Mouse (Mus musculus) cerebellum, adult 2 months (tissue): ENCODE results near the gene Hectd2. TPM values are rescaled to one million over a fixed set of nuclear protein-coding genes. Genes with fewer than 3 reads are reported as not detected.

Experiments
- DNase-seq, 2 experiments: peaks; one replicate each; pipeline ENCODE4 v3.0.0; 2021
- H3K27ac ChIP-seq: fragments of 200-500 bp; 2 replicates; pipeline ENCODE4 v1.5.1; 2012; ENCODE audit warnings: low read length, control low read depth, inconsistent platforms; ENCODE audit not compliant: insufficient read depth
- H3K27me3 ChIP-seq: fragments of 200-500 bp; 2 replicates; pipeline ENCODE4 v1.6.1; 2012; ENCODE audit warnings: inconsistent platforms, mild to moderate bottlenecking, low read length, moderate library complexity; ENCODE audit not compliant: control insufficient read depth, insufficient read depth
- H3K4me1 ChIP-seq: fragments of 200-500 bp; 2 replicates; pipeline ENCODE4 v1.6.1; 2011; ENCODE audit warnings: low read length; ENCODE audit not compliant: control insufficient read depth, insufficient read depth
- H3K4me3 ChIP-seq: fragments of 200-500 bp; replicated peaks from 2 replicates; pipeline ENCODE3; 2011; ENCODE audit warnings: mild to moderate bottlenecking, low read depth, low read length, control low read depth; ENCODE audit not compliant: insufficient read depth
- CTCF ChIP-seq: fragments of 200-500 bp; IDR thresholded peaks from 2 replicates; pipeline ENCODE4 v1.5.1; 2011; ENCODE audit warnings: low read depth, mild to moderate bottlenecking, control low read depth, low read length, moderate library complexity, borderline replicate concordance; ENCODE audit not compliant: insufficient read depth
- POLR2A ChIP-seq: fragments of 200-500 bp; IDR thresholded peaks from 2 replicates; pipeline ENCODE4 v1.6.1; 2011; ENCODE audit warnings: low read length, control low read depth, borderline replicate concordance; ENCODE audit not compliant: insufficient read depth
- WGBS: fragments of 180-500 bp; shearing (Covaris S2); methylation state at CpG from one replicate; pipeline ENCODE4 v1.1.7; 2018; 5-methylcytosine and 5-hydroxymethylcytosine counted together
- polyA plus RNA-seq: library from polyadenylated mRNA; depleted of rRNA; stranded (reverse); fragments of >200 nt; gene quantifications from 2 replicates; pipeline ENCODE4 v1.2.3, GENCODE M21; 2012

Gene Hectd2
- polyA plus RNA-seq, 1 experiment, result 8.6 TPM

GRCm38 (mm10) chr19:36575159-36575558, 20.7 kb downstream of the Hectd2 start:
- Histone ChIP-seq H3K27ac (no peak overlapping the region), H3K4me1 (no peaks in the 10 kb centered on the region), H3K27me3 (no peaks in the 10 kb centered on the region), H3K4me3 (no peak overlapping the region)
- no peak for TF ChIP-seq CTCF
- no peak for TF ChIP-seq POLR2A
- DNase-seq, result no peak
- WGBS, result 89% methylated on average over 6 of the region's 6 CpGs

- no peak overlapping the region for H3K4me3 ChIP-seq
Observed at GRCm38 (mm10) chr19:36580874-36581273, 26.4 kb downstream of the Hectd2 start.

GRCm38 (mm10) chr19:36582116-36582515, 27.7 kb downstream of the Hectd2 start:
- Histone ChIP-seq H3K4me3 (no peak overlapping the region), H3K4me1 (no peaks in the 10 kb centered on the region), H3K27ac (no peak overlapping the region), H3K27me3 (no peaks in the 10 kb centered on the region)
- no peak for DNase-seq
- TF ChIP-seq POLR2A, result no peak
- no peak for TF ChIP-seq CTCF
- 98% methylated on average over 1 of the region's 1 CpGs for WGBS

More at GRCm38 (mm10) chr19:36580874-36581273, 26.4 kb downstream of the Hectd2 start:
- WGBS, result 15% methylated on average over 3 of the region's 3 CpGs
- H3K27ac ChIP-seq, result no peak overlapping the region
- H3K27me3 ChIP-seq, result no peaks in the 10 kb centered on the region
- no peaks in the 10 kb centered on the region for H3K4me1 ChIP-seq
- peak; percentile 24 to 60 for DNase-seq
- no peak for TF ChIP-seq POLR2A
- no peak for TF ChIP-seq CTCF

GRCm38 (mm10) chr19:36585505-36585904, 31.1 kb downstream of the Hectd2 start:
- TF ChIP-seq CTCF, result 0 out of 2 replicates have a peak, but pooled peaks have one; percentile 6
- TF ChIP-seq POLR2A, result no peak
- Histone ChIP-seq H3K27me3 (no peaks in the 10 kb centered on the region), H3K27ac (no peak overlapping the region), H3K4me1 (no peaks in the 10 kb centered on the region), H3K4me3 (no peak overlapping the region)
- DNase-seq, result no peak
- 92% methylated on average over 1 of the region's 1 CpGs for WGBS

GRCm38 (mm10) chr19:36594409-36594808, 40.0 kb downstream of the Hectd2 start:
- no peak for TF ChIP-seq CTCF
- no peak for TF ChIP-seq POLR2A
- no peak overlapping the region for H3K4me3 ChIP-seq
- no peaks in the 10 kb centered on the region for H3K4me1 ChIP-seq
- H3K27ac ChIP-seq, result no peak overlapping the region
- 95% methylated on average over 1 of the region's 1 CpGs for WGBS
- H3K27me3 ChIP-seq, result no peaks in the 10 kb centered on the region
- DNase-seq, result no peak

- DNase-seq, result no peak
- TF ChIP-seq CTCF (no peak), POLR2A (no peak)
- no peaks in the 10 kb centered on the region for H3K4me1 ChIP-seq
- 89% methylated on average over 8 of the region's 8 CpGs for WGBS
- H3K4me3 ChIP-seq, result no peak overlapping the region
- H3K27ac ChIP-seq, result no peak overlapping the region
- H3K27me3 ChIP-seq, result no peaks in the 10 kb centered on the region
Observed at GRCm38 (mm10) chr19:36601869-36602268, 47.4 kb downstream of the Hectd2 start.

GRCm38 (mm10) chr19:36602535-36603312, 48.3 kb downstream of the Hectd2 start:
- H3K4me3 ChIP-seq, result no peak overlapping the region
- no peak for DNase-seq
- no peaks in the 10 kb centered on the region for H3K27me3 ChIP-seq
- H3K27ac ChIP-seq, result no peak overlapping the region
- WGBS, result 50% methylated on average over 11 of the region's 11 CpGs
- no peaks in the 10 kb centered on the region for H3K4me1 ChIP-seq
- no peak for TF ChIP-seq POLR2A
- TF ChIP-seq CTCF, result no peak

- DNase-seq, result no peak
- H3K27ac ChIP-seq, result no peak overlapping the region
- no peaks in the 10 kb centered on the region for H3K4me1 ChIP-seq
- H3K4me3 ChIP-seq, result no peak overlapping the region
- H3K27me3 ChIP-seq, result no peaks in the 10 kb centered on the region
- WGBS, result 60% methylated on average over 1 of the region's 1 CpGs
- TF ChIP-seq POLR2A (no peak), CTCF (no peak)
Observed at GRCm38 (mm10) chr19:36606270-36606669, 51.8 kb downstream of the Hectd2 start.
